Mouse (Mus musculus) embryonic facial prominence, embryonic 10.5 days (tissue): ENCODE results near the gene Scnn1a. TPM values are rescaled to one million over a fixed set of nuclear protein-coding genes. Genes with fewer than 3 reads are reported as not detected.

Experiments
- DNase-seq: peaks from one replicate; pipeline ENCODE4 v3.0.0-alpha.2; 2017; ENCODE audit warnings: low spot score
- H3K27ac ChIP-seq: fragments of 300-500 bp; sonication (generic); replicated peaks from 2 replicates; pipeline ENCODE4 v1.5.1; 2016; ENCODE audit warnings: mild to moderate bottlenecking
- H3K27me3 ChIP-seq: fragments of 300-500 bp; sonication (generic); replicated peaks from 2 replicates; pipeline ENCODE4 v1.6.1; 2016; ENCODE audit warnings: low read depth, mild to moderate bottlenecking; ENCODE audit not compliant: poor library complexity, severe bottlenecking
- H3K36me3 ChIP-seq: fragments of 300-500 bp; sonication (generic); replicated peaks from 2 replicates; pipeline ENCODE4 v1.6.1; 2016; ENCODE audit warnings: mild to moderate bottlenecking, moderate library complexity
- H3K4me1 ChIP-seq: fragments of 300-500 bp; sonication (generic); 2 replicates; pipeline ENCODE4 v1.6.1; 2016
- H3K4me3 ChIP-seq: fragments of 300-500 bp; sonication (generic); 2 replicates; pipeline ENCODE4 v1.5.1; 2016; ENCODE audit warnings: mild to moderate bottlenecking, moderate library complexity
- H3K9me3 ChIP-seq: fragments of 300-500 bp; sonication (generic); 2 replicates; pipeline ENCODE4 v1.6.1; 2016; ENCODE audit warnings: mild to moderate bottlenecking
- WGBS: fragments of 180-500 bp; shearing (Covaris S2); methylation state at CpG from one replicate; pipeline ENCODE4 v1.1.7; 2016; 5-methylcytosine and 5-hydroxymethylcytosine counted together
- polyA plus RNA-seq: library from polyadenylated mRNA; unstranded; fragments of >200 nt; fragmentation: Nextera tagmentation; extraction: Ambion mirVana; gene quantifications from 2 replicates; pipeline ENCODE4 v1.2.1, GENCODE M21; 2016

Scnn1a gene
- polyA plus RNA-seq, 1 experiment from 2014 or later: 0.57 TPM

DNA sequence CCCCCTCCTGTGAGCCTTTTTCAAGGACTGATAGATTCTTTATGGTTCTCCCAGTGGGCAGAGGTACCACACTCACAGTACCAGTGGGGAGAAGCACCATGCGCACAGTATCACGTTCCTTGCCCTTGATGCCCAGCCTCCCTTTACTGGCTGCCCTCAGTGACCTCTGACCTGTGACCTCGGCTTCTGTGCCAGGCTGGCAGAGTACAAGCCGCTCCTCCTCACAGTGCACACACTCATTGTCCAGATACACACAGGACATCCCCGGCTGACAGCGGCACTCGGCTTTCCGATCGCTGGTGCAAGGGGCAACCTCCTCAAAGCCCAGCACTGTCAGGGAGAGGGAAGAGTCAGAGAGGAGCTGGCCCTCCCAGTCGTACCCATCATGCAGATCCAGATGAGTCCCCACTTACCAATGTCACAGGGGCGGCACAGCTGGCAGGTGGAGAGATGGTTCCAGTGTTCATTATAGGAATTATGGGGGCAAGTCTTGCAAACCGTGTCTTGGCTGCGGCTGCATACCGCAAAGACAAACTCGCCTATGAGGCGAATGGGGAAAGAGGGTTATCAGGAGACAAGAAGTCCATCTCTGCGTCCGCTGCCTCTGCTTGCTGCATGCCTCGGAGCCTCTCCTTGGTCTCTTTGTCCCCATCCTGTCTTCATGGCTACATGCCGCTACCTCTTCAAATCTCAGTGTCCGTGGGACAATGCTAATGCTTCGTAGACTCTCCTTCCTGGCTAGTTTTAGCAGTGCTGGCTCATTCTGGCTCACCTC, 7.7 kb upstream of the Scnn1a start:
- 68% methylated on average over 22 of the region's 22 CpGs for WGBS

DNA sequence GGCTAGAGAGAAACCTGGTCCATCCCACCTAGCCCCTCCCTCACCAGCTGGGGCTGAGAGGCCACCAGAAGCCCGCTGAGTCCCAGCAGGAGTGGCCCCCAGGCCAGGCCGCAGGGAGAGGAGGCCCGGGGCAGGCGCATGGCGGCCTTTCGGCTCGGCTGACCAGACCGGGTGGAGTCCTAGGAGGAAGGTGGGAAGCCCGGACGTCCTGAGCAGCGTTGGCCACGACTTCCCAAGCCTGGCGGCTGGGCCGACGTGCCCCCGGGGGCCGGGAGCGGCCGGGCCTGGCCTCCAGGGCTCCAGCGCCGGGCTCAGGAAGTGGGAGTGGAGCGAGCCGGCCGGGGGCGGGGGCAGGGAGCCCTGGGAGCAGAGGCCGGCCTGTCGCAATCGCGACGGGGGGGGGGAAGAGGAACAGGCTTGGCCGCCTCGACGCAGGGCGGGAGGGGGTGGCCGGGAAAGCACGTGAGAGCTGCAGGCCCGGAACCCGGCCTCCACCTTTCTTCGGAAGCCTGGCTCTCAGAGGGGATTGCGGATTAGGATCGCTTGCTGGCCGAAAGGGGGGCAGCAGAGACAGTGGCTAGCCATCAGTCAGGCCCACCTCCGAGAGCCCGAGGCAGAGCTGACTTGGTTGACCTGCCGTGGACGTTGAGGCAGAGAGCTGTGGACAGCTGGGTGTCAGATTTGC, 6.8 kb upstream of the Scnn1a start, which contains the start of gene Ltbr:
Ltbr (minus strand) TSS at position 340 of the 685 bp plus-strand sequence.
- Histone ChIP-seq H3K4me1 (peaks cover 50% of the 10 kb centered on the region), H3K27me3 (peaks cover 44% of the 10 kb centered on the region), H3K27ac (peak within 1 kb of the TSS; percentile 93), H3K4me3 (peak within 1 kb of the TSS; percentile 64), H3K9me3 (no peaks in the 10 kb centered on the region), H3K36me3 (peaks cover 11% of the 10 kb centered on the region)
- peak; percentile 88 for DNase-seq
- 2% methylated on average over 46 of the region's 46 CpGs for WGBS

More for the DNA sequence above, 7.7 kb upstream of the Scnn1a start:
- peak overlapping the region; percentile 64 for H3K4me3 ChIP-seq
- peaks cover 39% of the 10 kb centered on the region for H3K27me3 ChIP-seq
- H3K4me1 ChIP-seq: peaks cover 52% of the 10 kb centered on the region
- DNase-seq: no peak
- H3K27ac ChIP-seq: peak overlapping the region; percentile 93
- peaks cover 14% of the 10 kb centered on the region for H3K36me3 ChIP-seq
- H3K9me3 ChIP-seq: no peaks in the 10 kb centered on the region

DNA sequence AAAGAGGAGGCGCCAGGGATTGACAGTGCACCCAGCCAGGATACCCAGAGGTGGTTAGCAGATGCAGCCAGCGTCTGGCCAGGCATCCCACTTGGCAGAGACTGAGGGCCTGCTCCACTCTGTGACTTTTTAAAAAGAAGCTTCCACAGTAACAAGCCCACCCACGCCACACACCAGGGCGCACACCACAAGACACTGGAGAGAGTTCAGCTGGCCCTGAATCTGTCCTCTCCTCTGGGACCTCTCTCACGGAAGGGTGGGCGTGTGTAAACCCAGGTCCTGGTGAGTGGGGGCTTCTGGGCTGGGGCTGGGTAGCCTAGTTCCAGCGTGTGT, 6.3 kb upstream of the Scnn1a start:
- peak overlapping the region; percentile 93 for H3K27ac ChIP-seq
- H3K36me3 ChIP-seq: peaks cover 11% of the 10 kb centered on the region
- H3K4me3 ChIP-seq: peak overlapping the region; percentile 64
- no peak for DNase-seq
- H3K9me3 ChIP-seq: no peaks in the 10 kb centered on the region
- peaks cover 49% of the 10 kb centered on the region for H3K27me3 ChIP-seq
- peaks cover 45% of the 10 kb centered on the region for H3K4me1 ChIP-seq
- WGBS: 50% methylated on average over 7 of the region's 7 CpGs

GRCm38 (mm10) chr6:125314746-125315145, 5.7 kb upstream of the Scnn1a start:
- 0 out of 2 replicates have a peak overlapping the region, but pooled peaks have one; percentile 93 for H3K27ac ChIP-seq
- H3K4me3 ChIP-seq: no peak overlapping the region
- H3K9me3 ChIP-seq: no peaks in the 10 kb centered on the region
- H3K27me3 ChIP-seq: peaks cover 54% of the 10 kb centered on the region
- no peak for DNase-seq
- peaks cover 39% of the 10 kb centered on the region for H3K4me1 ChIP-seq
- WGBS: 75% methylated on average over 6 of the region's 6 CpGs
- peaks cover 9% of the 10 kb centered on the region for H3K36me3 ChIP-seq

DNA sequence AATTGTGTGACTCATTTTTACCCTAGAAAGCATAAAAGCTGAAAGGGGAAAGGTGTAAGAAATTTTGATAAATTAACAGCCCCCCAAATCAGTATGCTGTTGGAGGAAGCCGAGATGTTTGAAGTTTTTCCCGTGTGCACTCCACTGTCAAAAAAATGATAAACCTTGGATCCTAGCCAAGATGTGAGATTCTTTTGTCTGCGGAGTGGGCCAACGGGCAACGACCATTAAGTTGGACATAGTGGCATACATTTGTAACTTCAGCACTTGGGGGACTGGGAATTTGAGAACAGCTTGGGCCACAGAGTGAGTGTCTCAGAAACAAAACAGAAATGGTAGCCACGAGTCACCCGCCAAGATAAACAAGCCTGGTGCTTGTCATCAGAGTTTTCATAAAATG, 3.4 kb upstream of the Scnn1a start:
- no peak for DNase-seq
- H3K36me3 ChIP-seq: peaks cover 3% of the 10 kb centered on the region
- H3K4me1 ChIP-seq: peaks cover 45% of the 10 kb centered on the region
- H3K27ac ChIP-seq: no peak overlapping the region
- no peaks in the 10 kb centered on the region for H3K9me3 ChIP-seq
- peaks cover 77% of the 10 kb centered on the region for H3K27me3 ChIP-seq
- WGBS: 81% methylated on average over 7 of the region's 7 CpGs
- no peak overlapping the region for H3K4me3 ChIP-seq

GRCm38 (mm10) chr6:125318981-125319918, 1.2 kb upstream of the Scnn1a start:
- 67% methylated on average over 15 of the region's 15 CpGs for WGBS
- H3K27ac ChIP-seq: no peak overlapping the region
- H3K9me3 ChIP-seq: no peaks in the 10 kb centered on the region
- H3K4me1 ChIP-seq: peaks cover 26% of the 10 kb centered on the region
- no peak overlapping the region for H3K4me3 ChIP-seq
- no peak for DNase-seq
- no peaks in the 10 kb centered on the region for H3K36me3 ChIP-seq
- H3K27me3 ChIP-seq: peaks cover 77% of the 10 kb centered on the region

DNA sequence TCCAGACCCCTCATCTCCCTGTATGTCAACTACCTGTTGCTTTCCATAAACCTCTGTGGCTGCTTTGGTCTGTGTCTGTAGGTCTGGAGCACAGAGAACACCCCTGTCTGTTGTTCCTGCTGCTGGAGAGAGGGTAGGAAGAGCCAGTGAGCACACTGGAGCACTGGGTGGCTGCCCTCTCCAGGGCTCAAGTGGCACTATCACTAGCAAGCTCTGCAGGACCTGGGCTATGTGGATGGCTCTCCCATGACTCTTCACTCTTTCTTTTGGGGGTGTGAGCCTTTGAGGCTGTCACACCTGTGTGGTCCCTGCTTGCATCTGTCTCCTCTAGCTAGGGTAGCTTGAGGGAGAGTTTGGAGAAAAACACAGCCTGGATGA, 551 bp upstream of the Scnn1a start:
- Histone ChIP-seq H3K4me3 (no peak overlapping the region), H3K27ac (no peak overlapping the region), H3K9me3 (no peaks in the 10 kb centered on the region), H3K4me1 (peaks cover 20% of the 10 kb centered on the region), H3K27me3 (peaks cover 71% of the 10 kb centered on the region), H3K36me3 (no peaks in the 10 kb centered on the region)
- no peak for DNase-seq

- 6% methylated on average over 26 of the region's 26 CpGs for WGBS
- H3K36me3 ChIP-seq: no peaks in the 10 kb centered on the region
- peak overlapping the region; percentile 17 for H3K4me3 ChIP-seq
- peak; percentile 29 for DNase-seq
- H3K27me3 ChIP-seq: peaks cover 64% of the 10 kb centered on the region
- no peak overlapping the region for H3K27ac ChIP-seq
- H3K9me3 ChIP-seq: no peaks in the 10 kb centered on the region
- peaks cover 18% of the 10 kb centered on the region for H3K4me1 ChIP-seq
Observed at GRCm38 (mm10) chr6:125321114-125321855, 826 bp downstream of the Scnn1a start.

GRCm38 (mm10) chr6:125322794-125323193, 2.3 kb downstream of the Scnn1a start:
- H3K4me1 ChIP-seq: peaks cover 18% of the 10 kb centered on the region
- no peaks in the 10 kb centered on the region for H3K9me3 ChIP-seq
- H3K27me3 ChIP-seq: peaks cover 59% of the 10 kb centered on the region
- no peak overlapping the region for H3K4me3 ChIP-seq
- no peak overlapping the region for H3K27ac ChIP-seq
- DNase-seq: no peak
- no peaks in the 10 kb centered on the region for H3K36me3 ChIP-seq
- 67% methylated on average over 13 of the region's 13 CpGs for WGBS

DNA sequence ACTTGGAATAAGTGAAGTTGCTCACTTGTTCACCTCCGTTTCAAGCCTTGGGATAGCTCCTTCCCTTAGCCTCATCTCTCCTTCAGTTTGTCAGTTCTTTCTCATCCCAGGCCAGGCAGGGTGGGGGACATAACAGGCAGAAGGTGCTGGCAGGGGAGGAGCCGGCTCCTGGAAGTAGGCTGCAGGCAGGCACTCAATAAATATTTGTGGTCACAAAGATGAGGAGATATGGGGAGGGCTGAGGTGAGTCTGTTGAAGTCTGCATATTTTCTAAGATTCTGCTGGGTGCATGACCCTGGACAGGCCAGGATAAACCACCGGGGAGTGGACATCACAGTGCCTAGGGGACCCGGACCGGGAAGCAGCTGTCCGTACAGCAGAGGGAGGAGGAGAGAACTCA, 3.1 kb downstream of the Scnn1a start:
- no peak for DNase-seq
- Histone ChIP-seq H3K4me1 (peaks cover 18% of the 10 kb centered on the region), H3K27ac (no peak overlapping the region), H3K36me3 (no peaks in the 10 kb centered on the region), H3K4me3 (no peak overlapping the region), H3K27me3 (peaks cover 56% of the 10 kb centered on the region), H3K9me3 (no peaks in the 10 kb centered on the region)
- 66% methylated on average over 6 of the region's 6 CpGs for WGBS

- Histone ChIP-seq H3K4me3 (no peak overlapping the region), H3K27me3 (peaks cover 45% of the 10 kb centered on the region), H3K27ac (no peak overlapping the region), H3K9me3 (no peaks in the 10 kb centered on the region), H3K4me1 (peaks cover 23% of the 10 kb centered on the region), H3K36me3 (no peaks in the 10 kb centered on the region)
- WGBS: 78% methylated on average over 6 of the region's 6 CpGs
- DNase-seq: no peak
Observed at GRCm38 (mm10) chr6:125325337-125325736, 4.9 kb downstream of the Scnn1a start.

GRCm38 (mm10) chr6:125328243-125328642, 7.8 kb downstream of the Scnn1a start:
- no peak for DNase-seq
- H3K4me3 ChIP-seq: no peak overlapping the region
- no peak overlapping the region for H3K27ac ChIP-seq
- 78% methylated on average over 5 of the region's 5 CpGs for WGBS
- no peaks in the 10 kb centered on the region for H3K9me3 ChIP-seq
- peaks cover 11% of the 10 kb centered on the region for H3K4me1 ChIP-seq
- no peaks in the 10 kb centered on the region for H3K36me3 ChIP-seq
- peaks cover 16% of the 10 kb centered on the region for H3K27me3 ChIP-seq
